ENCODE assay signal across 14 mouse cellular contexts in genomic region chr15:97245392-97245791, GRCm38 (mm10). TPM values are rescaled to one million over a fixed set of nuclear protein-coding genes. Genes with fewer than 3 reads are reported as not detected.
DNase-seq lines count a peak whose midpoint lies in the region; ATAC-seq and TF ChIP-seq lines count a peak whose summit lies in the region.
"Had no signal": no experiment of that assay in that cellular context is flagged by ENCODE, and none has a peak within 500 bp of the region (broad histone marks: within the 10 kb centered on the region; RNA-seq: fewer than 3 reads in every experiment).

No protein-coding gene starts in this region.

- 0 out of 2 replicates have a peak overlapping the region, but pooled peaks have one; percentile 0 for H3K4me3 ChIP-seq in heart, embryonic 15.5 days
- H3K4me3 ChIP-seq in liver, embryonic 14.5 days (ENCODE audit: insufficient read depth in 1 of 2, low read depth in 2 of 2, low read length in 2 of 2): no peak overlapping the region
- H3K4me3 ChIP-seq in cerebellum, adult 2 months (replicated peaks; ENCODE audit: insufficient read depth, low read depth, low read length): no peak overlapping the region
- H3K4me3 ChIP-seq: embryonic facial prominence, embryonic 10.5 days; layer of hippocampus, adult 2 months; stomach, embryonic 15.5 days had no signal

- DNase-seq in heart, postnatal 10 days: no peak
- DNase-seq in spleen, postnatal 4 days (ENCODE audit: low spot score in 2 of 2): peak; percentile 51 to 68
- DNase-seq in spleen, adult 12 weeks (ENCODE audit: low spot score): no peak
- peak in 2 of 3 experiments; percentile 20 to 28 for DNase-seq in liver, embryonic 14.5 days (ENCODE audit: low read depth in 3 of 3, low spot score in 3 of 3)
- no peak for DNase-seq in cerebellum, adult 9-11 months
- DNase-seq in cerebellum, adult 2 months: no peak
- DNase-seq in layer of hippocampus, adult 18-20 months (ENCODE audit: low spot score in 2 of 2): no peak

- no peak for TF ChIP-seq POLR2A in cerebellum, adult 2 months (IDR thresholded peaks at IDR 0.05; ENCODE audit: borderline replicate concordance, insufficient read depth, low read length)

- peak overlapping the region; percentile 98 for H3K4me2 ChIP-seq in heart, embryonic 15.5 days
- no peak overlapping the region for H3K4me2 ChIP-seq in liver, embryonic 14.5 days (ENCODE audit: low read depth)

- 64% methylated on average over 18 of the region's 18 CpGs for WGBS in heart, embryonic 15.5 days
- WGBS in liver, embryonic 14.5 days (ENCODE audit: insufficient replicate concordance): 19% methylated on average over 18 of the region's 18 CpGs
- 90% methylated on average over 18 of the region's 18 CpGs for WGBS in cerebellum, adult 2 months

- intact Hi-C loops in heart, postnatal 10 days (cut with DNase I): no loop called here

- peak; percentile 56 for TF ChIP-seq EP300 in liver, embryonic 14.5 days (IDR thresholded peaks at IDR 0.05; ENCODE audit: low read depth)

- no peak overlapping the region for H3K9ac ChIP-seq in heart, embryonic 15.5 days
- H3K9ac ChIP-seq in liver, embryonic 14.5 days (replicated peaks): no peak overlapping the region
- H3K9ac ChIP-seq: limb, embryonic 12.5 days; midbrain, embryonic 12.5 days; stomach, embryonic 15.5 days had no signal

- peaks cover 22% of the 10 kb centered on the region for H3K27me3 ChIP-seq in heart, embryonic 15.5 days
- peaks cover 34% of the 10 kb centered on the region for H3K27me3 ChIP-seq in liver, embryonic 14.5 days (ENCODE audit: control insufficient read depth, insufficient read depth, low read length)
- peaks cover 2% of the 10 kb centered on the region; the same call in 1 of the 2 replicates for H3K27me3 ChIP-seq in cerebellum, adult 2 months (ENCODE audit: control insufficient read depth, insufficient read depth, low read length)

- 0 out of 2 replicates have a peak, but pooled peaks cover 2% of the 10 kb centered on the region for H3K4me1 ChIP-seq in heart, embryonic 15.5 days (replicated peaks)
- H3K4me1 ChIP-seq in liver, embryonic 14.5 days (replicated peaks; ENCODE audit: control insufficient read depth in 2 of 2, insufficient read depth in 2 of 2, low read length in 1 of 2): peaks cover 0 to 2% of the 10 kb centered on the region in 2 experiments; a peak in 1 of 4 replicates
- H3K4me1 ChIP-seq in cerebellum, adult 2 months (ENCODE audit: control insufficient read depth, insufficient read depth, low read length): no peaks in the 10 kb centered on the region
- H3K4me1 ChIP-seq: stomach, embryonic 15.5 days had no signal

- no peak for TF ChIP-seq CTCF in liver, embryonic 14.5 days (IDR thresholded peaks at IDR 0.05; ENCODE audit: low read depth)
- TF ChIP-seq CTCF in cerebellum, adult 2 months (IDR thresholded peaks at IDR 0.05; ENCODE audit: borderline replicate concordance, insufficient read depth, low read depth, low read length): no peak

- ATAC-seq in heart, embryonic 15.5 days (replicated peaks; ENCODE audit: insufficient number of reproducible peaks, insufficient read depth, low FRiP score, low read depth): no peak
- ATAC-seq in liver, embryonic 14.5 days (ENCODE audit: insufficient read depth): peak; percentile 63
- ATAC-seq: forebrain, embryonic 16.5 days had no signal

- no peaks in the 10 kb centered on the region for H3K9me3 ChIP-seq in heart, embryonic 15.5 days (replicated peaks)
- no peaks in the 10 kb centered on the region for H3K9me3 ChIP-seq in liver, embryonic 14.5 days (ENCODE audit: control insufficient read depth, low read length)
- H3K9me3 ChIP-seq: embryonic facial prominence, embryonic 10.5 days; limb, embryonic 12.5 days; stomach, embryonic 15.5 days had no signal

- no peak overlapping the region for H3K27ac ChIP-seq in heart, embryonic 15.5 days
- H3K27ac ChIP-seq in liver, embryonic 14.5 days: no peak overlapping the region
- H3K27ac ChIP-seq in cerebellum, adult 2 months (ENCODE audit: insufficient read depth, low read length): no peak overlapping the region
- H3K27ac ChIP-seq: embryonic facial prominence, embryonic 10.5 days; layer of hippocampus, adult 2 months; limb, embryonic 12.5 days; midbrain, embryonic 12.5 days; stomach, embryonic 15.5 days had no signal

- no peaks in the 10 kb centered on the region for H3K36me3 ChIP-seq in heart, embryonic 15.5 days
- H3K36me3 ChIP-seq in liver, embryonic 14.5 days (replicated peaks; ENCODE audit: control insufficient read depth, insufficient read depth, low read depth): no peaks in the 10 kb centered on the region
- H3K36me3 ChIP-seq: embryonic facial prominence, embryonic 10.5 days; limb, embryonic 12.5 days; midbrain, embryonic 12.5 days; stomach, embryonic 15.5 days had no signal

RNA-seq across cellular contexts. Expression of gene Pced1b, which starts 1.5 kb away (rescaled TPM):
- 1.9 and 2.5 TPM in 2 replicates for polyA plus RNA-seq in heart, embryonic 15.5 days (2015; fragmentation: Nextera tagmentation; extraction: Ambion mirVana)
- 1 to 10 TPM; 6.2 to 7.6 TPM for total RNA-seq in heart, postnatal 10 days (2021)
- 7.8 and 8.2 TPM in 2 replicates for polyA plus RNA-seq in liver, embryonic 14.5 days (2012; rRNA removed)
- polyA plus RNA-seq in liver, embryonic 14.5 days (2014; fragmentation: Nextera tagmentation; extraction: Ambion mirVana): 5.7 TPM in 2 replicates
- polyA plus RNA-seq in cerebellum, adult 2 months (2012; rRNA removed): 7.4 and 7.5 TPM in 2 replicates
- 1 to 10 TPM; 6.0 to 6.9 TPM for total RNA-seq in layer of hippocampus, adult 18-20 months (2021)

RNA-seq across cellular contexts. Expression of gene Amigo2, which starts 1.7 kb away (rescaled TPM):
- polyA plus RNA-seq in heart, embryonic 15.5 days (2015; fragmentation: Nextera tagmentation; extraction: Ambion mirVana): 4.5 and 4.6 TPM in 2 replicates
- 1 to 10 TPM; 6.6 to 7.8 TPM for total RNA-seq in heart, postnatal 10 days (2021)
- polyA plus RNA-seq in liver, embryonic 14.5 days (2012; rRNA removed): 0.34 and 0.36 TPM in 2 replicates
- polyA plus RNA-seq in liver, embryonic 14.5 days (2014; fragmentation: Nextera tagmentation; extraction: Ambion mirVana): 0.63 and 1.0 TPM in 2 replicates
- 6.1 and 6.6 TPM in 2 replicates for polyA plus RNA-seq in cerebellum, adult 2 months (2012; rRNA removed)
- total RNA-seq in layer of hippocampus, adult 18-20 months (2021): 10 to 100 TPM; 21.2 to 22.8 TPM

Comparison
In these comparisons a context has a peak if more than half of its experiments do, and no peak if none do; other contexts are left out.
1. DNase-seq: peak in spleen, postnatal 4 days (2 of 2) and liver, embryonic 14.5 days (2 of 3); none in heart, postnatal 10 days (0 of 2), spleen, adult 12 weeks (single experiment), cerebellum, adult 9-11 months (single experiment), cerebellum, adult 2 months (0 of 2) and layer of hippocampus, adult 18-20 months (0 of 2).